Mouse (Mus musculus) midbrain, embryonic 16.5 days (tissue): Measurements from ENCODE around the gene Gm3488. TPM values are rescaled to one million over a fixed set of nuclear protein-coding genes. Genes with fewer than 3 reads are reported as not detected.
"Not testable (repeated sequence)": the region's sequence is repeated elsewhere in the genome, so short reads cannot be mapped to it uniquely, and the experiment has no call there.

Source experiments
- ATAC-seq: fragments of 200-750 bp; cut with Nextera tagmentation; 2 replicates; pipeline ENCODE4 v1.8.0; 2017; ENCODE audit warnings: moderate TSS enrichment
- H3K27ac ChIP-seq: fragments of 300-500 bp; sonication (generic); 2 replicates; pipeline ENCODE4 v1.5.1; 2014; ENCODE audit warnings: mild to moderate bottlenecking, low read length, mixed read lengths
- H3K27me3 ChIP-seq: fragments of 300-500 bp; sonication (generic); 2 replicates; pipeline ENCODE4 v1.6.1; 2014; ENCODE audit warnings: low read depth, low read length, mixed read lengths; ENCODE audit not compliant: control insufficient read depth, insufficient read depth
- H3K36me3 ChIP-seq: fragments of 300-500 bp; sonication (generic); 2 replicates; pipeline ENCODE4 v1.6.1; 2014; ENCODE audit warnings: mild to moderate bottlenecking, low read length, moderate library complexity, mixed read lengths; ENCODE audit not compliant: control insufficient read depth, insufficient read depth
- H3K4me1 ChIP-seq: fragments of 300-500 bp; sonication (generic); 2 replicates; pipeline ENCODE4 v1.6.1; 2014; ENCODE audit warnings: mild to moderate bottlenecking, low read length, mixed read lengths; ENCODE audit not compliant: control insufficient read depth, insufficient read depth
- H3K4me2 ChIP-seq: fragments of 300-500 bp; sonication (generic); 2 replicates; pipeline ENCODE4 v1.6.1; 2014; ENCODE audit warnings: mild to moderate bottlenecking, low read length, mixed read lengths
- H3K4me3 ChIP-seq: fragments of 300-500 bp; sonication (generic); 2 replicates; pipeline ENCODE4 v1.5.1; 2014; ENCODE audit warnings: low read depth, mild to moderate bottlenecking, low read length, moderate library complexity, mixed read lengths
- H3K9ac ChIP-seq: fragments of 300-500 bp; sonication (generic); 2 replicates; pipeline ENCODE4 v1.6.1; 2014; ENCODE audit warnings: low read depth, low read length, mixed read lengths
- H3K9me3 ChIP-seq: fragments of 300-500 bp; sonication (generic); replicated peaks from 2 replicates; pipeline ENCODE4 v1.6.1; 2014; ENCODE audit warnings: mild to moderate bottlenecking, low read length, mixed read lengths; ENCODE audit not compliant: control insufficient read depth, poor library complexity, severe bottlenecking
- WGBS: fragments of 180-500 bp; shearing (Covaris S2); extraction: QIAGEN DNeasy Blood & Tissue Kit; methylation state at CpG from one replicate; pipeline ENCODE4 v1.1.7; 2014; 5-methylcytosine and 5-hydroxymethylcytosine counted together
- polyA plus RNA-seq: library from polyadenylated mRNA; unstranded; fragments of >200 nt; fragmentation: Nextera tagmentation; extraction: Ambion mirVana; gene quantifications from 2 replicates; pipeline ENCODE4 v1.2.1, GENCODE M21; 2015

Gene Gm3488
- polyA plus RNA-seq: 16.3 and 20.0 TPM in 2 replicates

- H3K4me2 ChIP-seq, H3K9me3 ChIP-seq, H3K9ac ChIP-seq, ATAC-seq, H3K4me1 ChIP-seq, H3K27ac ChIP-seq, H3K4me3 ChIP-seq, H3K36me3 ChIP-seq, H3K27me3 ChIP-seq: not testable (repeated sequence)
- no CpG with 5 or more reads among the region's 35 CpGs for WGBS
These were observed at the start of gene Gm3488 for GRCm38 (mm10) chr14:5501374-5501773. Gm3488 (plus strand) TSS chr14:5501674.

DNA sequence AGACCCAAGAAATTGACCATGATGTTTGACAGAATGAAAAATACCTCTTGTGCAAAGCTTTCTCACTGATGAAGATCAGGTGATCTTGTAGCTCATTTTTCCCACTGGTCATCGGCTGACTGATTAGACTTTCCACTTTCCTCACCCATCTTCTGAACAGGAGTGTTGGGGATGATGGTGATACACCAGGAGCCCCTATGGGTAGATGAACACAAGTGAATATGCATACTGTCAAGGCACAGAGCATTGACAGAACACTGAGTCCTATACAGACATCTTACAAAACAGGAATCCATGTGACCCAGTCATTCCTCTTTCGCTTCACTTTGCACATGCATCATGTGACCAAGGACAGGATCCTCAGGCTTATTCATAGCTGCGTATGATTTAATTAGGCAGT is 46.1 kb upstream of the Gm3488 start, which contains the start of gene Gm3194:
TSS of gene Gm3194 (minus strand) at position 101 of the 400 bp plus-strand sequence.
- H3K27me3 ChIP-seq, H3K9me3 ChIP-seq, H3K4me1 ChIP-seq, H3K9ac ChIP-seq, H3K4me3 ChIP-seq, H3K4me2 ChIP-seq, ATAC-seq, H3K36me3 ChIP-seq, H3K27ac ChIP-seq: not testable (repeated sequence)
- WGBS: no CpG with 5 or more reads among the region's 3 CpGs

- no CpG with 5 or more reads among the region's 19 CpGs for WGBS
- ATAC-seq: peak; percentile 86
- not testable (repeated sequence) for H3K36me3 ChIP-seq, H3K27me3 ChIP-seq, H3K4me2 ChIP-seq, H3K27ac ChIP-seq, H3K4me3 ChIP-seq, H3K9ac ChIP-seq, H3K9me3 ChIP-seq, H3K4me1 ChIP-seq
These were observed 41.0 kb upstream of the Gm3488 start for GRCm38 (mm10) chr14:5460469-5460868.

DNA sequence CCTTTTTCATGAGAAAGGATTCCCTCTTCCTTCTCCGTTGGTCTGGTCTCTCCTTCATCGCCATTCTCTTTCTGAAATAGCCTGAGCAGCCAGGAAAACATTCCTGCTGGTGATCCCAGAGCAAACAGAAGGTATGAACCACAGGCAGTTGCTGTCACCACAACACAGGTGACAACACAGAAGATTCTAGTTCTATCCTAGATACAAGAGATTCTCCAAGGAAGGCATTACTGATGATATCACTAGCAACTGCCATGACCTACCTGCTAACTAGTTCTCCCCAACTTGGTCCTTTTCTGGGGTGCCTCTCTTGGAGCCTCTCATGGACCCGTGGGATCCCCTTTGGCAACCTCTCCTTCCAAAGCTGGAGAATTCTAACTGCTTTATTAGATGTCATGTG is 23.7 kb upstream of the Gm3488 start, which contains the start of gene Gm8246:
TSS of gene Gm8246 (minus strand) at position 101 of the 400 bp plus-strand sequence.
- ATAC-seq, H3K4me1 ChIP-seq, H3K4me3 ChIP-seq, H3K27ac ChIP-seq, H3K36me3 ChIP-seq, H3K4me2 ChIP-seq, H3K9me3 ChIP-seq, H3K27me3 ChIP-seq, H3K9ac ChIP-seq: not testable (repeated sequence)
- no CpG with 5 or more reads among the region's 3 CpGs for WGBS

DNA sequence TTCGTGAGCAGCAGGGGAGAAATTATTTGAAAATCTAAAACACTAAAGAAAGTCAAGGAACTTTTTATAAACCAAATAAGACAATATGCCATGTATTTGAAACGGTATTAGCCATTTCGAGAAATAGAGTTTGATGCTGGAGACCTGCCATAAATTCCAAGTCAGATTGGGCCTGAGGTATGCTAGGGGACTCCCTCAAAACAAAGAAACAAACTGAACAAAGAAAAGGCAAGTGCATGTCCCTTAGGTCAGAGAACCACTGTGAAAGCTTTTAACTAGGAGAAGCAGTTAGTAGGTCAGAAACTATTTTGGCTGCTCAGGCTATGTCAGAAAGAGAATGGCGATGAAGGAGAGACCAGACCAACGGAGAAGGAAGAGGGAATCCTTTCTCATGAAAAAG is 17.6 kb upstream of the Gm3488 start, which contains the start of gene Gm3187:
TSS of gene Gm3187 (plus strand) at position 301 of the 400 bp plus-strand sequence.
- not testable (repeated sequence) for H3K4me3 ChIP-seq, H3K4me2 ChIP-seq, ATAC-seq, H3K9me3 ChIP-seq, H3K27me3 ChIP-seq, H3K9ac ChIP-seq, H3K4me1 ChIP-seq, H3K27ac ChIP-seq, H3K36me3 ChIP-seq
- WGBS: 86% methylated on average over 4 of the region's 5 CpGs

- not testable (repeated sequence) for H3K9me3 ChIP-seq, H3K36me3 ChIP-seq, H3K9ac ChIP-seq, H3K27me3 ChIP-seq, H3K4me3 ChIP-seq, H3K4me2 ChIP-seq, H3K4me1 ChIP-seq, H3K27ac ChIP-seq, ATAC-seq
- WGBS: no CpG with 5 or more reads among the region's 2 CpGs
These were observed 36.7 kb downstream of the Gm3488 start, which contains the start of gene Gm3532 for GRCm38 (mm10) chr14:5538196-5538595. Gm3532 (plus strand) TSS chr14:5538496.

Other genes starting within 250 kb of the Gm3488 start
- gene Gm3526, start 241.1 kb upstream of the Gm3488 start, polyA plus RNA-seq: 0.35 TPM in 1 of 2 replicates, not detected in the other
- not detected in 2 replicates for gene Gm3542, start 166.7 kb upstream of the Gm3488 start, polyA plus RNA-seq
- gene Gm3500, start 112.6 kb upstream of the Gm3488 start, polyA plus RNA-seq: 1.7 and 3.5 TPM in 2 replicates
- gene Gm3194, start 46.2 kb upstream of the Gm3488 start, polyA plus RNA-seq: 3.6 and 4.2 TPM in 2 replicates
- gene Gm8246, start 23.8 kb upstream of the Gm3488 start, polyA plus RNA-seq: not detected in 2 replicates
- 0.19 TPM in 1 of 2 replicates, not detected in the other for gene Gm3187, start 17.5 kb upstream of the Gm3488 start, polyA plus RNA-seq
- not detected in 2 replicates for gene Gm3532, start 36.8 kb downstream of the Gm3488 start, polyA plus RNA-seq
- not detected in 2 replicates for gene Gm8265, start 131.4 kb downstream of the Gm3488 start, polyA plus RNA-seq
- gene Gm9603, start 185.8 kb downstream of the Gm3488 start, polyA plus RNA-seq: not detected in 2 replicates
- gene Gm3373, start 239.9 kb downstream of the Gm3488 start, polyA plus RNA-seq: 1.4 TPM in 1 of 2 replicates, not detected in the other